Mouse (Mus musculus) heart, embryonic 11.5 days (tissue): ENCODE results near the gene Myo1h. TPM values are rescaled to one million over a fixed set of nuclear protein-coding genes. Genes with fewer than 3 reads are reported as not detected.

ENCODE experiments used
- ATAC-seq: fragments of 200-750 bp; cut with Nextera tagmentation; replicated peaks from 2 replicates; pipeline ENCODE4 v1.8.0; 2017; ENCODE audit warnings: moderate library complexity; ENCODE audit not compliant: insufficient number of reproducible peaks, low FRiP score, low TSS enrichment
- H3K27ac ChIP-seq: fragments of 300-500 bp; sonication (generic); 2 replicates; pipeline ENCODE4 v1.5.1; 2014; ENCODE audit warnings: mild to moderate bottlenecking, low read depth, low read length
- H3K27me3 ChIP-seq: fragments of 300-500 bp; sonication (generic); 2 replicates; pipeline ENCODE4 v1.6.1; 2014; ENCODE audit warnings: mild to moderate bottlenecking, low read length, mixed read lengths; ENCODE audit not compliant: control insufficient read depth, insufficient read depth
- H3K36me3 ChIP-seq: fragments of 300-500 bp; sonication (generic); 2 replicates; pipeline ENCODE4 v1.6.1; 2014; ENCODE audit warnings: mild to moderate bottlenecking, low read length, moderate library complexity, mixed read lengths; ENCODE audit not compliant: control insufficient read depth, insufficient read depth
- H3K4me1 ChIP-seq: fragments of 300-500 bp; sonication (generic); 2 replicates; pipeline ENCODE4 v1.6.1; 2014; ENCODE audit warnings: low read length; ENCODE audit not compliant: control insufficient read depth, insufficient read depth
- H3K4me2 ChIP-seq: fragments of 300-500 bp; sonication (generic); 2 replicates; pipeline ENCODE4 v1.6.1; 2014; ENCODE audit warnings: mild to moderate bottlenecking, moderate library complexity
- H3K4me3 ChIP-seq: fragments of 300-500 bp; sonication (generic); 2 replicates; pipeline ENCODE4 v1.5.1; 2014; ENCODE audit warnings: low read depth, low read length
- H3K9ac ChIP-seq: fragments of 300-500 bp; sonication (generic); 2 replicates; pipeline ENCODE4 v1.6.1; 2014; ENCODE audit warnings: mild to moderate bottlenecking, low read depth, low read length, moderate library complexity
- H3K9me3 ChIP-seq: fragments of 300-500 bp; sonication (generic); replicated peaks from 2 replicates; pipeline ENCODE4 v1.6.1; 2016; ENCODE audit warnings: low read length; ENCODE audit not compliant: control insufficient read depth
- WGBS: fragments of 180-500 bp; shearing (Covaris S2); extraction: QIAGEN DNeasy Blood & Tissue Kit; methylation state at CpG from one replicate; pipeline ENCODE4 v1.1.7; 2014; ENCODE audit not compliant: insufficient replicate concordance; 5-methylcytosine and 5-hydroxymethylcytosine counted together
- polyA plus RNA-seq: library from polyadenylated mRNA; unstranded; fragments of >200 nt; fragmentation: Nextera tagmentation; extraction: Ambion mirVana; gene quantifications from 2 replicates; pipeline ENCODE4 v1.2.1, GENCODE M21; 2014

The Myo1h gene
- polyA plus RNA-seq, 1 experiment from 2014 or later = 1.3 TPM

DNA sequence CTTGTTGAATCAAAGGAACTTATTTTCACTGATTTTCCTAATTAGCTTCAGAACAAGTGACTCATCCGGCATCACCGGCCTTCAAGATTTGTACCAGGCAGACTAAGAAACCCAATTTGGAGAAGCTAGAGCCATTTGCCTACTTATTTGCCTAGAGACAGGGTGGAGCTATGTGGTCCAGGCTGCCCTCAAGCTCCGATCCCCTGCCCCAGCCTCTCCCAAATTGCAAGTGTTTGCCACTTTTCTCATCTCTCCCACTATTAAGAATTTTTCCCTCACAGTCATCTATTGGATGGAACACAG lies 3.6 kb upstream of the Myo1h start:
- H3K4me3 ChIP-seq = no peak overlapping the region
- H3K36me3 ChIP-seq = no peaks in the 10 kb centered on the region
- 82% methylated on average over 3 of the region's 3 CpGs for WGBS
- H3K4me2 ChIP-seq = no peak overlapping the region
- H3K9ac ChIP-seq = no peak overlapping the region
- H3K4me1 ChIP-seq = no peaks in the 10 kb centered on the region
- ATAC-seq = no peak
- no peaks in the 10 kb centered on the region for H3K9me3 ChIP-seq
- H3K27ac ChIP-seq = no peak overlapping the region
- peaks cover 17% of the 10 kb centered on the region for H3K27me3 ChIP-seq

DNA sequence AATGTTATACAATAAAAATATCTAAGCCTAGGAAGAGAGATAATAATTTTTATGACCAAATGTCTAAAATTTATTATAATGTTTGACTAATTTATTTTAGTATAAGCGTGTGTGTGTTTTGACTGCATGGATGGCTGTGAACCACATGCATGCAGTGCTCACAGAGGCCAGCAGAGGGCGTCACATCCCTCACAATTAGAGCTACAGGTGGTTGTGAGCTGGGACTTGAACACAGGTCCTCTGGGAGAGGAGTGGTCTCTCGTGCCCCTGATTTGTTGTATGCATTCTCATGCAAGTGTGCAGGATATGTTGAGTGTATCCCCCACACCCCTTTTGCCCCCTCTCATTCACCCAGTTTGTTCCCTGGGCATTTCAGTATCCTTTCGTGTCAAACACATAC lies 2.9 kb upstream of the Myo1h start:
- no peak overlapping the region for H3K9ac ChIP-seq
- no peaks in the 10 kb centered on the region for H3K36me3 ChIP-seq
- H3K27ac ChIP-seq = no peak overlapping the region
- H3K9me3 ChIP-seq = no peaks in the 10 kb centered on the region
- WGBS = 67% methylated on average over 4 of the region's 4 CpGs
- peaks cover 17% of the 10 kb centered on the region for H3K27me3 ChIP-seq
- H3K4me2 ChIP-seq = no peak overlapping the region
- no peak overlapping the region for H3K4me3 ChIP-seq
- no peak for ATAC-seq
- no peaks in the 10 kb centered on the region for H3K4me1 ChIP-seq

GRCm38 (mm10) chr5:114286872-114287571 lies 1.9 kb upstream of the Myo1h start:
- WGBS = 72% methylated on average over 16 of the region's 16 CpGs
- no peaks in the 10 kb centered on the region for H3K4me1 ChIP-seq
- no peaks in the 10 kb centered on the region for H3K36me3 ChIP-seq
- no peak overlapping the region for H3K4me3 ChIP-seq
- H3K9me3 ChIP-seq = no peaks in the 10 kb centered on the region
- H3K9ac ChIP-seq = no peak overlapping the region
- H3K27ac ChIP-seq = no peak overlapping the region
- no peak overlapping the region for H3K4me2 ChIP-seq
- no peak for ATAC-seq
- H3K27me3 ChIP-seq = peaks cover 17% of the 10 kb centered on the region

- H3K9ac ChIP-seq = no peak overlapping the region
- H3K4me2 ChIP-seq = no peak overlapping the region
- no peak overlapping the region for H3K27ac ChIP-seq
- WGBS = 74% methylated on average over 5 of the region's 5 CpGs
- no peaks in the 10 kb centered on the region for H3K4me1 ChIP-seq
- no peak overlapping the region for H3K4me3 ChIP-seq
- H3K36me3 ChIP-seq = no peaks in the 10 kb centered on the region
- ATAC-seq = no peak
- peaks cover 17% of the 10 kb centered on the region for H3K27me3 ChIP-seq
- no peaks in the 10 kb centered on the region for H3K9me3 ChIP-seq
Observed at GRCm38 (mm10) chr5:114288396-114288795, 570 bp upstream of the Myo1h start.

DNA sequence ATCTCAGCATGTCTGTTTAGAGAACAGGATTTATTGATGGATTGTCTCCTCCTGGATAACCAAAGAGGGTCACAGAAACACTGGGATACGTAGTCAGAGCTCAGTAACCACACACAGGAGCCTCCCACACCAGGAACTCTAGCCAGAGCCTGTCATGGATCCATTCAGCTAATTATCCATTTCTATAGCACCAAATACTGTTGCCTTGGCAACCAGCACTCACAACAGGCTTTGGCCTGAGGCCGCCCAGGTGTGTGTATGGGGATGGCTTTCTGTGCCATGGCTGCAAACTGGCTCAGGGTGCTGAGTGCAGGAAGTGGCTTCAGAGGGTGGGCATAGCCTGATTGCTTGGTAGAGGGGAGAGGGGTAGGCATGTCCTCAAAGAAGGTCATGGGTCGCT lies 1.0 kb downstream of the Myo1h start:
- Histone ChIP-seq H3K36me3 (no peaks in the 10 kb centered on the region), H3K4me3 (no peak overlapping the region), H3K4me1 (no peaks in the 10 kb centered on the region), H3K27me3 (peaks cover 18% of the 10 kb centered on the region), H3K9ac (no peak overlapping the region), H3K4me2 (no peak overlapping the region), H3K9me3 (no peaks in the 10 kb centered on the region), H3K27ac (no peak overlapping the region)
- WGBS = 77% methylated on average over 3 of the region's 3 CpGs
- no peak for ATAC-seq

DNA sequence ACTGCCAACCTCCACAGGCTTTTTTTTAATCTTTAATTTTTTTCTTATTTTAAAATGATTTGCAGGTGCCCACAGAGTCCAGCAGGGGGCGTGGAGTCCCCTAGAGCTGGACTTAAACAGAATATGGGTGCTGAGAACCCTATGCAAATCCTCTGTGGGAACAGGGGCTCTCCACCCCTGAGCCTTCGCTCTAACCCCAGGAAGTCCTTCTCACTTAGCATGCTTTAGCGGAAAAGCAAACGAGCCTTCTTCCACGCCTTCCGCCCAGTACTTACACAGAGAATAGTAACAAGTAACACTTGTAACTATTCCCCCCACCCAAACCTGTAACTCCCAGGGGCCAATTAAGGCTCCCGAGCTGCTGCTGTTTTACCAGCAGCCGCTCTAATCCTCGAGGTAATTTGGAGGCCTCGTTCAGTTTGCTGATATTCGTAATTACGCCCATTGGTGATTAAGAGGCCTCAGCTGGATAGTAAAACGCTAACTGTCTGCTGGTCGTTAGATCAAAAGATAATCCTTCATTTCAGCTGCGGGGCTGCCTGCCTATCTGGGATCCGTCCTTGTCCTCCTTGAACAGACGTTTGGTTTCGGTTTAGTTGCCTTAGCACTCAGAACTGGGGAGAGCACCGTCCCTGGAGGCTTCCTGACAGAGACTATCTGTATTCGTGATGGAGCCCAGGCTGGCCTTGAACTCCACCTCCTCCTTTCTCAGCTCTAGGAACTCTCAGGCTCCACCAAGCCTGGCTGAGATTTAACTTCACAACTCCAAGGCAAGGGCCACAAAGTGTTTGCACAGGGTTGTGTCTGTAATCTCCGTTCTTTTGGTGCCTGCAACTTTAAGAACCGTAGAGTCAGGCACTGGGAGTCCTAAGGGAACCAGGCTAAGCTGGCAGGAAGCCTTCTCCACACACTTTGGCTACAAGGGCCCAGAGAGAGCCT lies 8.0 kb downstream of the Myo1h start:
- ATAC-seq = no peak
- H3K27me3 ChIP-seq = peaks cover 8% of the 10 kb centered on the region; the same call in 1 of the 2 replicates
- 16% methylated on average over 22 of the region's 22 CpGs for WGBS
- H3K4me2 ChIP-seq = peak overlapping the region; percentile 39
- no peaks in the 10 kb centered on the region for H3K9me3 ChIP-seq
- H3K4me1 ChIP-seq = no peaks in the 10 kb centered on the region
- H3K36me3 ChIP-seq = no peaks in the 10 kb centered on the region
- H3K9ac ChIP-seq = no peak overlapping the region
- H3K27ac ChIP-seq = no peak overlapping the region
- no peak overlapping the region for H3K4me3 ChIP-seq

DNA sequence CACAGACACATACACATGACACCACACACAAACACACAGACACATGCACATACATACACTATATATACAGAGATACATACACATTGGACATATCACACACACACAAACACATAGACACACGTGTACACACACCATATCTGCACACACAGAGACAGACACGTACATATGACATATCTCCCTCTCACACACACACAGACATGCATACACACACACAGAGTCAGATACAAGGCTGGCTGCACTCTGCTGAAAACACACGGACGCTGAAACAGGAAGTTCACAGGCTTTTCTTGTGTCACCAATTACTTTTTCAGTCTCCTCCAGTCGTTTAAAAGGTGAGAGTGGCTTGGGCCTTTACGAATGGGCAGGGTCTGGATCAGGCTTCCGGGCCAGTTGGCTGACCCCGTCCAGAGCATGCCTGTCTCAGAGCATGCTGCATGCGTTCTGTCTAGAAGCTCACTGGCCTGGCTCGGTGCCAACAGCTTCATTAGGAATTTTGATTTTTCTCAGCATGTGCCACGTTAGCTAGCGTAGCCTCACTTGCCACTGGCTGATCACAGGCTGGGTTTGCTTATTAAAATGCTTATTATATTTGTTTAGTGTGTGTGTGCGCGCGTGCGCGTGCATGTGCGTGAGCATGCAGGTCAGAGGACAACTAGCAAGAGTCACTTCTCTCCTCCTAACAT lies 9.4 kb downstream of the Myo1h start:
- Histone ChIP-seq H3K4me2 (no peak overlapping the region), H3K9ac (no peak overlapping the region), H3K9me3 (no peaks in the 10 kb centered on the region), H3K27ac (no peak overlapping the region), H3K27me3 (peaks cover 12% of the 10 kb centered on the region; the same call in 1 of the 2 replicates), H3K36me3 (no peaks in the 10 kb centered on the region), H3K4me1 (no peaks in the 10 kb centered on the region), H3K4me3 (no peak overlapping the region)
- 69% methylated on average over 18 of the region's 18 CpGs for WGBS
- ATAC-seq = no peak

DNA sequence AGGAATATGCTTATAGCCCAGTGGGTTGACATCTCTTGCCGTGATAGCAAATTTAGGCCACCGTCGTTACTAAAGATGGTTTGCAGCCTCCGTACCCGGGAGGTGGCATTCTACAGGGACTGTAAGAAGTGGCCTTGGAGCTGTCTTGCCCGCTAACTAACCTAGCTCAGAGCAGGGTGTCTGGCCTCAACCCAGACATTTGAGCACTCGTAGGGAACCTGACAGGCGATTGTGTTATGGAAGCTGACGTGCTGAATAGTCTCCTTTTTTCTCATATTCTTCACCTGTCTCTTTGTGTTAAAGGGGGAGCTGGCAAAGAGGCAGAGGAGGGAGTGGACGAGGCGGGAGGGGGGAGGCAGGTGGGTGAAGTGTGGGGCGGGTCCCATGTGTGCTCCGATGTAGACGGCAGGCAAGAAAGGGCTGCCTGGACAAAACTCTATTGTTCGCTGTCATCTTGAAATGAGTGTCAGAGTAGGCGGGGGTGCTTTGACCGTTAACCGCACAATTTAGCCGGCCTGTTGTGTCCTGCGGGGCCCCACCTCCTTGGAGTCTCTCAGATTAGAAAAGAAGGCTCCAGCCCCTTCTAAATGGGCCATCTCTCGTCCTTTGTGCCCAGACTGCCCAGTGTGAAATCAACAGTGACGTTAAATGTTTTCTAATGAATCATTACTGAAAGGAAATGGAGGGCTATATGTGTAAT lies 10.3 kb downstream of the Myo1h start:
- WGBS = 69% methylated on average over 22 of the region's 22 CpGs
- peaks cover 12% of the 10 kb centered on the region; the same call in 1 of the 2 replicates for H3K27me3 ChIP-seq
- no peak for ATAC-seq

More for the DNA sequence above, 10.3 kb downstream of the Myo1h start:
- no peak overlapping the region for H3K4me3 ChIP-seq
- H3K4me1 ChIP-seq = no peaks in the 10 kb centered on the region
- no peak overlapping the region for H3K4me2 ChIP-seq
- no peaks in the 10 kb centered on the region for H3K9me3 ChIP-seq
- no peak overlapping the region for H3K9ac ChIP-seq
- no peaks in the 10 kb centered on the region for H3K36me3 ChIP-seq
- no peak overlapping the region for H3K27ac ChIP-seq
